Mouse (Mus musculus) layer of hippocampus, adult 2 months (tissue): Measurements from ENCODE around the gene Ada. TPM values are rescaled to one million over a fixed set of nuclear protein-coding genes. Genes with fewer than 3 reads are reported as not detected.
A peak's percentile ranks its signal among the peaks of the same experiment; 100 is the strongest.

Source experiments
- DNase-seq, 2 experiments: peaks; one replicate each; pipeline ENCODE4 v3.0.0; 2022; ENCODE audit warnings: low spot score in 2 of 2
- H3K27ac ChIP-seq: fragments of 200-600 bp; 2 replicates; pipeline ENCODE4 v1.8.1; 2022
- H3K4me3 ChIP-seq: fragments of 200-600 bp; 2 replicates; pipeline ENCODE4 v1.8.1; 2022; ENCODE audit warnings: mild to moderate bottlenecking
- CTCF ChIP-seq: fragments of 200-600 bp; conservative IDR thresholded peaks from 2 replicates; pipeline ENCODE4 v1.8.1; 2022; ENCODE audit warnings: antibody characterized with exemption, mild to moderate bottlenecking, moderate library complexity
- long read RNA-seq, 2 experiments: library from polyadenylated mRNA; stranded (forward); transcript quantifications; one replicate each; pipeline ENCODE4 v2.0.0; 2021; ENCODE audit warnings: borderline mapping rate in 2 of 2
- total RNA-seq, 2 experiments: library from RNA; stranded (reverse); gene quantifications; 2 replicates each; pipeline ENCODE4 v1.2.3; 2021

Gene Ada
- 1 to 10 TPM; 1.1 to 1.9 TPM for total RNA-seq
- long read RNA-seq, experiment 1, partial matches to known transcripts = 1 of 2 reads
- long read RNA-seq, experiment 1, other reads (novel, unspliced or antisense) = 0 of 2 reads
- long read RNA-seq, experiment 2, partial matches to known transcripts = 1 of 2 reads
- long read RNA-seq, experiment 2, other reads (novel, unspliced or antisense) = 0 of 2 reads

DNA sequence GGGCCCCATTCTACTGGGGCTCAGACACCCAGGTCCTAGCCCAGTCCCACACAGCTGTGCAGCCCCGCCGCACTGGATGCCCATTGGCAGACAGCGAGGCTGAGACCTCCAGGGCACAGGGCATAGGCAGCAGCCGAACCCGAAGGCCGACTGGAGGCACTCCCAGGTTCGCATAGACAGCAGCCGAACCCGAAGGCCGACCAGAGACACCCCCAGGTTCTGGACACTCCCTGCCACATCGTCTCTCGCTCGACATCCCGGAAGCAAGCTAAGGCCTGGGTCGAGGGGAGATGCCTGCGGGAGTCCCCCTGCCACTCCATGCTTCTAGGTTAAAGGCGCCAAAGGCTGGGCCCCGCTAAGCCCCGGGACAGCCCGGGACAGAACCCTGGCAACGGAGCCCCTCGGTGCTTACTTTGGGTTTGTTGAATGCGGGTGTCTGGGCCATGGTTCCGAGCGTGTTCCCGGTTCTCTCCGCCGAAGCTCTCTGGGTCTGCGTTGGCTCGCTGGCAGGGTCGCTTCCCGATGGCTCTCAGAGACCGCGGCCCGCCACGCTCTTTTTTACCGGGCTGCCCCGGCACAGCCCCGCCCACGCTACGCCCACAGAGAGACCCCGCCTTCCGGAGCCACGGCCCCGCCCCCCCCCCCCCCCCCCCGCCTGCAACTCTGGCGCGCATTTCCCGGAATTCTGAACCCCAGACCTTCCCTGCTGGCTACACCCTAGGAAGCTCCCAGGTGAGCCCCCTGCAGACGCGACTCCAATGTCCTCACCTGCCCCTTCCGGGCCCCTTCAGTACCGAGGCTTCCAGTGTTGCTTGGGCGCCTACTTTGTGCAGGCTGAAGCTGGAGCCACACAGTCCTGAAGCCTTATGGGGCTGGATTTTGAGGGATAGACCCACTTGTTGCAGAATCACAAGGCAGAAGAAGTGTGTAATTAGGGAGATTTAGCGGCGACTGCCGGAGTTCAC lies at the start of gene Ada:
TSS of gene Ada (minus strand) at position 593 of the 965 bp plus-strand sequence.
- Histone ChIP-seq H3K4me3 (peak within 1 kb of the TSS; percentile 65), H3K27ac (no peak within 1 kb of the TSS)
- no peak for TF ChIP-seq CTCF
- no peak for DNase-seq

GRCm38 (mm10) chr2:163798411-163798810 lies 48.4 kb upstream of the Ada start:
- Histone ChIP-seq H3K4me3 (no peak overlapping the region), H3K27ac (no peak overlapping the region)
- DNase-seq = no peak
- TF ChIP-seq CTCF = no peak

GRCm38 (mm10) chr2:163788484-163788883 lies 38.4 kb upstream of the Ada start:
- peak; percentile 64 to 78 for DNase-seq
- Histone ChIP-seq H3K27ac (no peak overlapping the region), H3K4me3 (no peak overlapping the region)
- TF ChIP-seq CTCF = peak; percentile 83

DNA sequence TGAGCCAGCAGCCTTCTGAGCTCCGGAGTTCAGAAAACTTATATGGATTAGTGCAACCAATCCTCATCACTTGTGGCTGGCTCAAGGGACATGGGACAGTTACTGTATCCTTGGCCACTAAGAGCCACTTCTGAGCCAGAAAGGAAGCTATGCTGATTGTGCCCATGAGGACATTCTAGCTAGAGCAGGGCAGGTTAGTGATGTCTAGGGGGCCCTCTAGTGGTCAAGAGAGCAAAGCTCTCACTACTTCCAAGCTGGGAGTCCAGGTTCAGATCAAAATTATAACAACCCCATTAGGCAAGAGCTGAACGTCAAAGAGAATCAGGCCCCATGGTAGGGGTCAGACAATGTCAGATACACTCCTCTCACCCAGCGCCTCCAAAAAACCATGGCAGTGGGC lies 37.7 kb upstream of the Ada start:
- no peak overlapping the region for H3K4me3 ChIP-seq
- peak; percentile 85 for TF ChIP-seq CTCF
- H3K27ac ChIP-seq = no peak overlapping the region
- peak; percentile 48 to 55 for DNase-seq

DNA sequence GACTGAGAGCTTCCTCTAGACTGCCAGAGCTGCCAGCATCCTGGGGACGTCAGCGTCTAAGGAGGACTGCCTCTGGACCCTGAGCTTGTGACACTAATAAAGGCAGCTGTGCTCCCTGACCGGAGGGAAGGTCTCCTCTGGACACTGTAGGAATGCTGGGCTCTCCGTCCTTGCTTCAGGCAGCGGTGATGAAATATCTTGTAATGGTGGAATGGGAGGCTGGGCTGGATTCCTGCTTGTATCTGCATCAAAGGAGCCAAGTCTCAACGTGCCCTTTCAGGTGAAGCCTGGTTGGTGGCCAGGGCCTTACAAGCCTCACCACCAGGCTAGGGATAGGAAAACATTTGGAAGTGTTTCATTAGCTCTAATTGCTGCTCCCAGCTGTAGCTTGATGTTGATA lies 37.0 kb upstream of the Ada start:
- Histone ChIP-seq H3K4me3 (no peak overlapping the region), H3K27ac (no peak overlapping the region)
- no peak for TF ChIP-seq CTCF
- DNase-seq = no peak

DNA sequence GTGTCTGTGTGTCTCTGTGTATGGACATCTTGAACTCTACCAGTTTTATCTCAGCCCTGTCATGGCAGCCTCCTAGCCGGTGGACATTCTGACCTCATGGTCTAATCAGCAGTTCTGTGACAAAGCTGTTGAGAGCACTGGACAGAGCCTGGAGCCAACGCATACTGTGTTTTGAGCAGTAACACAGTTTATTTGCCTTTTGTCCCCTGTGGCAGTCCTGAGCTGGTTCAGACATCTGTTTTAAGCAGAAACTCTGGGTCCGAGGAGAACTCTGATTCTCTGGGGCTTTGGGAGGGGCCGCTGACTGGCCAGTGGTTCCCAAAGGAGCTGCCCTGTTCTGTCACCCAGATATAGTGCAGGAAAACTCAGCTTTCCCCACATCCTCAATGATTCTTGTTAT lies 33.9 kb upstream of the Ada start:
- no peak overlapping the region for H3K27ac ChIP-seq
- TF ChIP-seq CTCF = no peak
- no peak for DNase-seq
- no peak overlapping the region for H3K4me3 ChIP-seq

DNA sequence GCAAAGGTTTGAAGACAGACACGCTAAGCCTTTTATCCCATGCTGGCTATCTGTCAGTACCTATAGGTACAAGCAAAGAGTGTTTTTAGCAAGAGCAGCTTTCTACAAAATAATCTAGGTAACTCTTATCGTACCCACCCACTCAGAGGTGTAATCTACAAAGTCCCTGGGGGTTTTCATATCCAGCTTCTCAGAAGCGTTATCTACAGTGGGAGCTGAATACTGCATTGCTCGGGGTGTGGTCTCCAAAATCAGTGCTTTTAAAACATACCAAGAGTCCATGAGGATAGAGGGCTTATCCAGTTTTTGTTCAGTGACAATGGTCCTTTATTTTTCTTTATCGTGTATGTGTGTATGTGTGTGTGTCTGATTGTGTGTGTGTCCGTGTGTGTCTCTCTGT lies 33.3 kb upstream of the Ada start:
- Histone ChIP-seq H3K4me3 (no peak overlapping the region), H3K27ac (no peak overlapping the region)
- DNase-seq = no peak
- no peak for TF ChIP-seq CTCF

DNA sequence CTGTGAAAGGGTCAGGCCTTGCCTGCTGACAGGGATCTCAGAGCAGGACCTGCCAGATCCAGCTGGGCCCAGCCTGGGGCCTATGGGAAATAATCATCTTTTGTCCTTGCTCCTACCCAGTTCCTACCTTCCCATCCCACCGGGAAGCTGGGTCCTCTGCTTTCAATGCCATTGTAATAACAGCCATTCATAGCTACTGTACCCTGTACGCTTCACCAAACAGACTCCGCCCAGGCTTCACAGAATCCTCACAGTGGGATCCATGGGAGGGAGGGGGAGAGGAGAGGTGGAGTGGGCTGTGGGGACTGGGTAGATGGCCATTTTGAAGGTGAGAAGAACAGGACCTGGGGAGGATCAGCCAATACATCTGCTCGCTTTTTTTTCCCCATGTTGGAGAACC lies 28.9 kb upstream of the Ada start:
- TF ChIP-seq CTCF = no peak
- no peak overlapping the region for H3K4me3 ChIP-seq
- DNase-seq = no peak
- no peak overlapping the region for H3K27ac ChIP-seq

- TF ChIP-seq CTCF = no peak
- no peak for DNase-seq
- H3K27ac ChIP-seq = no peak overlapping the region
- no peak overlapping the region for H3K4me3 ChIP-seq
Measured at GRCm38 (mm10) chr2:163777061-163777460, 27.0 kb upstream of the Ada start.

GRCm38 (mm10) chr2:163776661-163777060 lies 26.6 kb upstream of the Ada start:
- TF ChIP-seq CTCF = no peak
- Histone ChIP-seq H3K4me3 (no peak overlapping the region), H3K27ac (no peak overlapping the region)
- no peak for DNase-seq

GRCm38 (mm10) chr2:163770731-163771130 lies 20.7 kb upstream of the Ada start:
- Histone ChIP-seq H3K4me3 (no peak overlapping the region), H3K27ac (no peak overlapping the region)
- DNase-seq = no peak
- no peak for TF ChIP-seq CTCF

GRCm38 (mm10) chr2:163766890-163767289 lies 16.9 kb upstream of the Ada start:
- DNase-seq = no peak

DNA sequence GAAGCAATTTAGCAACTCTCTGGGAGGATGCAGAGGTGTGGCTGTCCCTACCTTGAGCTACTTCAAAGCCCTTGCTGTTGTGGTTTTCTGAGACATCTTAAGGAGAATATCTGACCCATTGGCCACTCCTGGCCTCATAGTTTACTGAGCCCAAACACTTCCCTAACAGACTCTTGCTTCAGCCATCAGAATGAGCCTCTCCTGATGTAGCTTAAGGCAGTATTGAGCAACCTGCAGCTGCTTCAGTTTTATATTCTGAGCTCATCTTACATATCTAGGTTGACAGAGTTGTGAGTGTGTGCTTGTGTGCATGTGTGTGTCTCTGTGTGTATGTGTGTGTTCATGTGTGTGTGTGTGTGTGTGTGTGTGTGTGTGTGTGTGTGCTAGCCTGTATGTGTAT lies 16.2 kb upstream of the Ada start:
- no peak for DNase-seq
- Histone ChIP-seq H3K27ac (no peak overlapping the region), H3K4me3 (no peak overlapping the region)
- TF ChIP-seq CTCF = no peak

More at GRCm38 (mm10) chr2:163766890-163767289, 16.9 kb upstream of the Ada start:
- H3K27ac ChIP-seq = no peak overlapping the region
- no peak overlapping the region for H3K4me3 ChIP-seq
- TF ChIP-seq CTCF = no peak

DNA sequence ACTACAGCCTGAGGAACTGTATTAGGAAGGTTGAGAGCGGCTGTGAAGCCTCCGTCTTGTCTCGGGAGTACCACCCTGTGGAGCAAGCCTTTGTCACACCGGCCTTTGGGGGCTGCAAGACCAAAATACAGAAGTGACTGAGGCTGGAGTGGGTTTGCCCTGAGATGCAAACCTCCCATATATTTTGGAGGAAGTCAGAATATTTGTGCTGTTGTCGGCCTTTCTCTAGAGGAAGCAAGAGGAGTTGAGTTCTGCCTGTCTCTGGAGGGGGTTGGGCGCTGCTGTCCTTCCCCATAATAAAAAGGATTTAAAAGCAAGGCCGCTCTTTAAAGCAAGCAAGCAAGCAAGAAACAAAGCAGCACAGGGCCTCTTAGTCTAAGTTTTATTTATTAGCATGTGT lies 11.4 kb upstream of the Ada start:
- no peak for DNase-seq
- TF ChIP-seq CTCF = no peak
- no peak overlapping the region for H3K27ac ChIP-seq
- no peak overlapping the region for H3K4me3 ChIP-seq
